Mouse (Mus musculus): ENCODE data around the gene Ltk. TPM values are rescaled to one million over a fixed set of nuclear protein-coding genes. Genes with fewer than 3 reads are reported as not detected.

The Ltk gene
- total RNA-seq (2017), result not detected in 2 replicates

DNA sequence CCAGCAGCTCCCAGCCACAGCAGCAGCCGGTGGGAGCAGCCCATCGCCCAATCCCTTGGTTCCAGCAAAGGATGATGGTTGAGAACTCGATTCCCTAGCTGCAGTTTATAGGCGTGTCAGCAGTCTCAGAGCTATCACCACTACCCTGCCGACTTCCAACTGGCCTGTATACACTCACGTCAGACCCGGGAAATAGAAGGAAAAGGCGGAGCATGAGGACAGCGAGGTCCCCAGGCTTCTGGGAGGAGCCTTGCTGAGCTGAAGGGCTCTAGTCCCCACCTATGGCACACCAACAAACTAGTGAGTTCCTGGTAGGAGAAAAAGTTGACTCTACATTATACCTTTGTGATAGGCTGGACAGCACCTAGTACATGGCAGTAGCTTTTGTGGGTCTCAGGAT lies at the start of gene Ltk:
Ltk (minus strand) TSS at position 181 of the 400 bp plus-strand sequence.
- ATAC-seq (replicated peaks in 1 of 2; ENCODE audit: insufficient read depth in 1 of 2, low FRiP score in 2 of 2, low TSS enrichment in 1 of 2, low read depth in 1 of 2, poor library complexity in 2 of 2, severe bottlenecking in 2 of 2), result no peak

DNA sequence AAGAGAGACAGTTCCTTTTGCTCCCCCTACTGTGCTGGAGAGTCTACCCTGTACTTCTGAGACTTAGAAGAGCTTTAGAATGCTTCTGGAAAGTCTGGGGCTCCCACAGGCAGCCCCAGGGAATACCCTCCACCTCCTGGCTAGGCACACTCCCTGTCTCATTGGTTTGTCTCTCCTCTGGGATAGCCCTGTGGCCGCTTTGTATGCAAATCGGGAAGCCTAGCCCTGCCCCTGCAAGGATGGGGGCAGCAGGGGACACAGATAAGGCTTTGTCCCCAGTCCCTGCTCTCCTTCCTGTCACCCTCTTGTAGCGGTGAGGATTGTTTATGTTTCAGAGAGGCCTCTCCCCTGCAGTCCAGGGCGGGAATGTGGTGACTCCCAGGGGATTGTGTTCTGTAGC lies 48.6 kb upstream of the Ltk start:
- ATAC-seq (replicated peaks in 1 of 2; ENCODE audit: insufficient read depth in 1 of 2, low FRiP score in 2 of 2, low TSS enrichment in 1 of 2, low read depth in 1 of 2, poor library complexity in 2 of 2, severe bottlenecking in 2 of 2), result no peak

DNA sequence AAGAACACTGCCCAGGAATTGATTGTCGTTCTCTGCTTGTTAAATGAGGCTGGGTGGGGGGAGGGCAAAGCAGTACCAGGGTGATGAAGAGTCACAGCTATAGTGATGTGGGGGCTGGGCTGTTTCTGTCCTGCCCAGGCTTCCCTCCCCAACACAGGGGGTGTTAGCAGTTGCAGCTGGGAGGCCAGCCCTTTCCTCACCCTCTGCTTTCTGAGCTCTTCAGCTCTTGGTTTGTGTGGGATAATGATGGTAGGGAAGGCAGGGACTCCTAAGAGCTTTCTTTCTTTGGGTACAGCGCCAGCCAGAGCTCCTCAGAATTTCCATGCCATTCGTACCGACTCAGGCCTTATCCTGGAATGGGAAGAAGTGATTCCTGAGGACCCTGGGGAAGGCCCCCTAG lies 48.2 kb upstream of the Ltk start:
- ATAC-seq (replicated peaks in 1 of 2; ENCODE audit: insufficient read depth in 1 of 2, low FRiP score in 2 of 2, low TSS enrichment in 1 of 2, low read depth in 1 of 2, poor library complexity in 2 of 2, severe bottlenecking in 2 of 2), result no peak

DNA sequence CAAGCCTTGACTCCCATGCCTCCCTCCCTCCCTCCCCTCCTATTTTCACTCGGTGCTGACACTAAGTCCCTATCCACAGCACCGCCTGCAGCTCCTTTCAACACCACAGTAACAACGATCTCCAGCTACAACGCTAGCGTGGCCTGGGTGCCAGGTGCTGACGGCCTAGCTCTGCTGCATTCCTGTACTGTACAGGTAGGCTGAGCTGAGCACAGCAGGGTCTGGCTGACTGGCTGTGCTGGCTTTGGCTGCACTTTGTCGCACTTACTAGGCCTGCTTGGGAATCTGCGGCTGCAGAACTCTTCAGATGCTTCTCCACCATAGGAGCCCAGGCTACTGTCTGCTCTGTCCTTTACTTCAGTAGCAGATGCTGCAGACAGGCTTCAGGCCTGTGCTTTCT lies 45.3 kb upstream of the Ltk start:
- no peak for ATAC-seq (replicated peaks in 1 of 2; ENCODE audit: insufficient read depth in 1 of 2, low FRiP score in 2 of 2, low TSS enrichment in 1 of 2, low read depth in 1 of 2, poor library complexity in 2 of 2, severe bottlenecking in 2 of 2)

DNA sequence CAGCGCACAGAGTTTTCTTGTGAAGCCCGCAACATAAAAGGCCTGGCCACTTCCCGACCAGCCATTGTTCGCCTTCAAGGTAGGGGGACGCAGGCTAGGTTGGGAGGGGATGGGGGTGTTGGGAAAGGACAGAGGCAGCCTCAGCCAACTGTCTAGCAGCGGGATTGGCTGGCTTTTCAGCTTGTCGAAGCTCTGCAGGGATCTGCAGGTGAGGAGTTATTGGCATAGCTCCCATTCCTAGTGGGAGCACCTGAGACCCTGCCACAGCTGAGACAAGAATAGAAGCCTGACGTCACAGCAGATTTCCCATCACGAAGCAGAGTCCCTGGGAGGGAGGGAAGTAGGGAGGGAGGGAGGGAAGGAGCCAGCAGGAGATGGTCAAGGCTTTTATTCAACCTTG lies 44.5 kb upstream of the Ltk start:
- no peak for ATAC-seq (replicated peaks in 1 of 2; ENCODE audit: insufficient read depth in 1 of 2, low FRiP score in 2 of 2, low TSS enrichment in 1 of 2, low read depth in 1 of 2, poor library complexity in 2 of 2, severe bottlenecking in 2 of 2)

DNA sequence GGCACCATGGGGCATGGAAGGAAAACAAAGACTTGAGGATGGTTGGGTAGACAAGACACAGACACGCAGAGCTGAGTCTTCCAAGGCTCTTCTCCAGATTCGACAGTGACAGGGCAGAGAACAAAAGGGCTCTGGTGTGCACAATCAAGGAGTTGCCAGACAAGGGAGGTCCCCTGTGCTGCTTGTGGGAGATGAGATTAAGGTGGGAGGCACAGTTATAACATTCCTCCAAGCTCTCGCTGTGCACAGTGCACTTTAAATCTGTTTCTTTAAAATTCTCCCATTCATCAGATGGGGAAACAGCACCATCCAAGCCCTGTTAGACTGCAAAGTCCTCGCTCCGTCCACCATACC lies 44.0 kb upstream of the Ltk start:
- no peak for ATAC-seq (replicated peaks in 1 of 2; ENCODE audit: insufficient read depth in 1 of 2, low FRiP score in 2 of 2, low TSS enrichment in 1 of 2, low read depth in 1 of 2, poor library complexity in 2 of 2, severe bottlenecking in 2 of 2)

DNA sequence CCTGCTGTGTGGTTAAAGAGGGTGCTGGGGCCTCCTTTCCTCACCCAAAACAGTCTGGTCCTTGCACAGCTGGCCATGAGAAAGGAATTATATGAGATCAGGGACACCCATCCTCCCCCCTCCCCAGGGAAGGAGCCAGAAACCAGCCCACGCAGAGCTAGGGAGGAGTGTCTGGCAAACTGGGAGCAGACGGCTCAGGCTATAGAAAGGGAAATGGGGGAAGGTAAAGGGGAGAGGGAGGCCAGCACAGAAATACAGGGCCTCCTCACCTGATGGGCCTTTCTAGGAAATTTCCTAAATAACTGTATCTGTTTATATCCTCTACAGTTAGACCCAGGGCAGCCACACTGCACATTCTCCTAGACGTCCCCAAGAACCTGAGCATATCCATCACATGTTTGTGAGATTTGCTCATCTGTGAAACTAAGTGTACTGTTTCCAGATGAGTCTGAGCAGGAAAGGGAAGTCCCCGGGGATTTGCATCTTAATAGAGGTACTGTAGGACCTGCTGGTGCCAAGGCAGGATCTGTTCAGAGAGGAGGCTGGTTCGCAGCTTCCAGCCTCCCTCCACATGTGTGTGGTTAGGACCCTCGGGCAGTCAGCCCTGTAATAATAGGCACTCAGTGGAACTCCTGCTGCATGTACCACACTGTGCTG lies 43.5 kb upstream of the Ltk start:
- ATAC-seq (replicated peaks in 1 of 2; ENCODE audit: insufficient read depth in 1 of 2, low FRiP score in 2 of 2, low TSS enrichment in 1 of 2, low read depth in 1 of 2, poor library complexity in 2 of 2, severe bottlenecking in 2 of 2), result no peak

DNA sequence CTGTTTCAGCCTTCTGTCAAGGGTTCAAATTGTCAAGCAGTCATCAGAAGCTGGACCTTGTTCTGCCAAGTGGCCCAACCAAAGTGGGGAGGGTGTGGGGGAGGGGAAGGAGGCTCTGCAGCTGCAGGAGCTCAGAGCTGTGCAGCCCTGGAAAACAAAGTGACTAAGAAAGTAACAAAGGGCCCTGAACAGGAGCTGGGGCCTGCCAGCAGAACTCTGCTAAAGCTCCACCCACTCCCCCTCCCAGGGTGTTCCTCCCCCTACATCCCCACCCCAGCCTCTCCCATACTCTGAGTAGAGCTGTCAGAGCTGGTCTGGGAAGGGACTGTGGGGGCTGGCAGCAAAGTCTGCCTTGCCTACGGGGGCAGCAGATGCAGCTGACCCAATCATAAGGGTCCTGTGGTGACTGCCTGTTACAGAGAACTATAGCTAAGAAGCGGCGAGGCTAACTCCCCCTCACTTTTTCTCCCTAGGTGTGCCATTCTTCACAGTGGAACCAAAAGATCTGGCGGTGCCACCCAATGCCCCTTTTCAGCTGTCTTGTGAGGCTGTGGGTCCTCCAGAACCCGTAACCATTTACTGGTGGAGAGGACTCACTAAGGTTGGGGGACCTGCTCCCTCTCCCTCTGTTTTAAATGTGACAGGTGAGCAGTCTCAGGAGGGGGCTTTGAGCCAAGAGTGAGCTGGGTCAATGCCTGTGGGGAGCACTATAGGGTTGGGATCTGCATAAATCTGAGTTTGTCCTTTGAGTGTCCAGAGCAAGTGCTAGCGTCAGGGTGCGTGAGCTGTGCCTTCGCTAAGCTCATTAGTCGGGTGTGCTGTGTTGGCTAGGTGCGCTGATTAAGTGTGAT lies 42.8 kb upstream of the Ltk start:
- ATAC-seq (replicated peaks in 1 of 2; ENCODE audit: insufficient read depth in 1 of 2, low FRiP score in 2 of 2, low TSS enrichment in 1 of 2, low read depth in 1 of 2, poor library complexity in 2 of 2, severe bottlenecking in 2 of 2), result no peak

DNA sequence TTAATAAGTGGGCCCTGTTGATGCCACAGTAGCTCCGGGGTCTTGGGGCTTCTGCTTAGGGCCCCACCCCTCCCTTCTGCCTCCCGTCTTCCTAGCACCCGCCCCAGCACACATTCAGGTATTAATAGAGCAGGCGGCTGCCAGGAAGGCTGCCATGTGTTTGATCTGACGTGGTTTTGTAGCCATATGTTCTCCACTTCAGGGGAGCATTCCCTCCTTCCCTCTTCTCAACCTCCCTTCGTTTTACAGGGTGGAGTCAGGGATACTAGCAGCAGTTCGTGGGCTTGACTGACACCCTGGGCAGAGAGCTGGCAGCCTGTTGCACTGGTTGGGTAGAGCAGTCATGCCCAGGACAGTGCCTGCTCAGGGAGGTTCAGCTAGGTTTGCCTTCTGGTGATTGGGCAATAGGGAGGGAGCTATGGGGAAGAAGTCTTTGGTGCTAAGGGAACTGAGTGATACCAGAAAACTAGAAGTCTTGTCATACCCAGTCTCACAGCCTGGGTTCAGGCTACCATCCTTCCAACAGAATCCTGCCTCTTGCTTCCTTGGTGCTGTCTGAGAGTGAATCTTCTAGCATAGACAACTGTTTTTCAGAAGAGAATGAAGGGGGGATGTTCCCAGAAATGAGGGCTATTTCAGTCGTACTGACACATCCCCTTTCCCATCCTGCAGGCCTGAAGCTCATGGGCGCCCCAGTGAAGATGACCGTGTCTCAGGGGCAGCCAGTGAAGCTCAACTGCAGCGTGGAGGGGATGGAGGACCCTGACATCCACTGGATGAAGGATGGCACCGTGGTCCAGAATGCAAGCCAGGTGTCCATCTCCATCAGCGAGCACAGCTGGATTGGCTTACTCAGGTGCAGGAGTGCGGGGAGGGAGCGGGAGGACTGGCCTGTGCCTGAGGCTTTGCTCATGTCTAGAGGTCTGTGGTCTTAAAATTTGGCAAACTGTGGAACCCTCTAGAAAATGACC lies 40.9 kb upstream of the Ltk start:
- no peak; a peak in 1 of 4 replicates for ATAC-seq (replicated peaks in 1 of 2; ENCODE audit: insufficient read depth in 1 of 2, low FRiP score in 2 of 2, low TSS enrichment in 1 of 2, low read depth in 1 of 2, poor library complexity in 2 of 2, severe bottlenecking in 2 of 2)

DNA sequence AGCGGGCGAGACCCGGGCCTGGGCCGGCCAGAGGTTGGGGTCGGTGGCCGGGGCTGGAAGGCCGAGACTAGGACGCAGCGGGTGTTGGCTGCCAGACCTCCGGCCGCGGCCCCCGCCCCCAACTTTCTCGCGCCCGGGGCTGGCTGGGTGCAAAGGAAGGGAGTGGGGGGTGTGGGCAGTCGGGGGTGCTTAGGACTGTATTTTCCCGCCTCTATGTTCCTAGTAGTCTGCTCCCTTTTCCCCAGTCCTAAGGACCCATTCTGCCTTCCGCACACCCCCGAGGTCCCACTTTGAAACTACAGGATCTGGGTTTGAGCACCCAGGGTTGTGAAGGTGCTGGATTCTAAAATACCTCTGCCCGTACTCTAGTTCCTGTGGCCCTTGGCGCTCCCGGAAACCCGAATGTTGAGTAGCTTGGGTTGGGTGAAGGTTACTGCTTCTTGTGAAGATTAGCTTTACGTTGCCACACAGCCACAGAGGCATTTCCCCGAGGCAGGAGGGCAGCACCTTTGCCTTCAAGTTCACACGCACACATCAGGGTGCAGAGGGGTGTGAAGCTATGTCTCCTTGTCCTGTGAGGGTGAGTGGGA lies 39.8 kb upstream of the Ltk start:
- no peak for ATAC-seq (replicated peaks in 1 of 2; ENCODE audit: insufficient read depth in 1 of 2, low FRiP score in 2 of 2, low TSS enrichment in 1 of 2, low read depth in 1 of 2, poor library complexity in 2 of 2, severe bottlenecking in 2 of 2)

DNA sequence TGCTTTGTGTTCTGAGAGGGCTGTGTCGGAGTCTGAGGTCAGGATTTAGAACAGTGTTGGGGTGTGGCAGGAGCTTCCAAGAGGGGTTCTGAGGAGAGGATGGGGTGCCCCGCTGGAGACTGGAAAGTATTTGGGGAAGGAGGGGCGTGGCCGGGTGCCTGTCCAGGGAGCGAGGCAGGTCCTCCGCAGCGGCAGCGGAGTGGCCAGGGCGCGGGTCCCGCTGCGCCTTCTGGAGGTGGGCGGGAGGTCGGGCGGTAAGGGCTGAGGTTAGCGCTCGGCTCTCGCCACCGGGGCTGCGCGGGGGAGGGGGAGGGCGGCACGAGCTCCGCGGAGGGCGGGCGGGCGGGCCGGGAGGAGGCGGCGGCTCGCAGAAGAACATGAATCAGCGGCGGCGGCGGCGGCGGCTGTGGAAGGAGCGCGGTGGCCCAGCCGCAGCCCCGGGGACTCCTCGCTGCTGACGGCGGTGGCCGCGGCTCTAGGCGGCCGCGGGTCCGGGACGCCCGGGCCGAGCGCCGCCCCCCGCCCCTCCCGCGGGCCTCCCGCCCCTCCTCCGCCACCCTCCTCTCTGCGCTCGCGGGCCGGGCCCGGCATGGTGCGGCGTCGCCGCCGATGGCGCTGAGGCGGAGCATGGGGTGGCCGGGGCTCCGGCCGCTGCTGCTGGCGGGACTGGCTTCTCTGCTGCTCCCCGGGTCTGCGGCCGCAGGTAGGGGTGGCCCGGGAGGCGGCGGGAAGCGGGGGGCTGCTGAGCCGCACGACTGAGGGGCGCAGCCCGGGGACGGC lies 39.1 kb upstream of the Ltk start:
- no peak for ATAC-seq (replicated peaks in 1 of 2; ENCODE audit: insufficient read depth in 1 of 2, low FRiP score in 2 of 2, low TSS enrichment in 1 of 2, low read depth in 1 of 2, poor library complexity in 2 of 2, severe bottlenecking in 2 of 2)

DNA sequence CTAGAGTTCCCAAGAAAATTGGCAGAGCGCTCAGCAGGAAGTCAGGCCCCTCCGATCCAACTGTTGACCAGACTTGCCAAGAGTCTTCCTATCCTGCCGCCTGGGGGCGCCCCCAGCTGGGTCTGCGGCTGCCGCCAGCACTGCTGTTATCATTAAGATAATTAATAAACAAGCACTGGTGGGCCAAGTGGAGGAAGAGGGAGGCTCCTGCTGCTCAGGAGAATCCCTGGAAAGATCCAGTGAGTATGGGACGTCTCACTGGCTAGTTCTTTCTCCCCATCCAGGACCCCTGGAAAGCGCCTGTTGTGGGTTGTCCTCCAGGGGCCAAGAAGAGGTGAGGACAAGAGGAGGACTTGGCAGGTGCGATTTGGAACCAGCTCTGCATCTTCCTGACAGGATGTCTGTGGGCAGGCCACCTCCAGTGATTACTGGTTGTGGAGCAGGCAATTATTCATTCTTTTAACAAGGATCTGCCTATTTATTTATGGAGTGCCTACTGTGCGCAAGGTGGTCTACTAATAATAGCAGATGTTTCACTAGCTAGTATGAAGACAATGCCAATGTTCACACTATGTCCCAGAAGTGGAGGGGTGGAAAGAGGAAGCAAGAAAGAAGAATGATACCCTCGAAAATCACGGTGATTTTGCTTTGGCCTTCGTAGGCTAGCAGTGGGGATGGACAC lies 38.2 kb upstream of the Ltk start:
- peak; percentile 23 to 29; a peak in 1 of 4 replicates for ATAC-seq (replicated peaks in 1 of 2; ENCODE audit: insufficient read depth in 1 of 2, low FRiP score in 2 of 2, low TSS enrichment in 1 of 2, low read depth in 1 of 2, poor library complexity in 2 of 2, severe bottlenecking in 2 of 2)

DNA sequence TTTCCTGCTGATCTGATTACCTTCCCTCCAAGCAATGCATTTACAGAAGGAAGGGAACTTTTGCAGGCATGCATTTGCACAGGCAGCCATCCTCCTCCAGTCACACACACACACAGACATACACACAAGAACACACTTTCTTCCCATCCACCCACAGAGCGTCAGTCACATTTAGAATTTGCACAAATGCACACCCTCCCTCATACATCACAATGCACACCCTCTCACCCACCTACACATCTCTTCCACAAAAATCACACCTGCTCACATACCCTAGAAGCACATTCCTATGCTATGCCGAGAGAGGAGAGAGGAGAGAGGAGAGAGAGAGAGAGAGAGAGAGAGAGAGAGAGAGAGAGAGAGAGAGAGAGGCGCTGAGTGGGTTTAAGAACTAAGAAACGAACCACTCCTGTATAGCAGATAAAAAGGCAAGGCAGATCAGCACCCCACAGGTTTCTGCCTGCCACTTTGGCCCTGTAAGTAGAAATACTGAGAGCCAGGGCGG lies 37.1 kb upstream of the Ltk start, which contains the start of gene Tyro3:
Tyro3 (plus strand) TSS at position 455 of the 505 bp plus-strand sequence.
- no peak for ATAC-seq (replicated peaks in 1 of 2; ENCODE audit: insufficient read depth in 1 of 2, low FRiP score in 2 of 2, low TSS enrichment in 1 of 2, low read depth in 1 of 2, poor library complexity in 2 of 2, severe bottlenecking in 2 of 2)

DNA sequence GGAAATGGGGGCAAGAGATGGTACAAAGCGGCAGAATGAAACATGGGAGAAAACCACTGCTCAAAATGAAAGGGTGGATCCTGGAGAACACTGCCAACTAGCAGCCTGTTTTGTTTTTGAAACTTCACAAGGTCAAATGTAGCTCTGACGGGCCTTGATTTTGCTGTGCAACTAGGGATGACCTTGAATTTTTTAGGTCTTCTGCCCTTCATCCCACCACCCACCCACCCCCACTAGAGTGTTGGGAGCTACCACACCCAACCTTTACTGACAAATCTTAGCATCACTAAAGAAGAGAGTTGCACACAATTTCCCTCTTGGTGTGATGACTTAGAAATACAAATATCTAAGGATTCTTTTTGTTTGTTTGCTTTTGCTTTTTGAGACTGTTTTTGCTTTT lies 29.8 kb upstream of the Ltk start:
- ATAC-seq (replicated peaks in 1 of 2; ENCODE audit: insufficient read depth in 1 of 2, low FRiP score in 2 of 2, low TSS enrichment in 1 of 2, low read depth in 1 of 2, poor library complexity in 2 of 2, severe bottlenecking in 2 of 2), result no peak

DNA sequence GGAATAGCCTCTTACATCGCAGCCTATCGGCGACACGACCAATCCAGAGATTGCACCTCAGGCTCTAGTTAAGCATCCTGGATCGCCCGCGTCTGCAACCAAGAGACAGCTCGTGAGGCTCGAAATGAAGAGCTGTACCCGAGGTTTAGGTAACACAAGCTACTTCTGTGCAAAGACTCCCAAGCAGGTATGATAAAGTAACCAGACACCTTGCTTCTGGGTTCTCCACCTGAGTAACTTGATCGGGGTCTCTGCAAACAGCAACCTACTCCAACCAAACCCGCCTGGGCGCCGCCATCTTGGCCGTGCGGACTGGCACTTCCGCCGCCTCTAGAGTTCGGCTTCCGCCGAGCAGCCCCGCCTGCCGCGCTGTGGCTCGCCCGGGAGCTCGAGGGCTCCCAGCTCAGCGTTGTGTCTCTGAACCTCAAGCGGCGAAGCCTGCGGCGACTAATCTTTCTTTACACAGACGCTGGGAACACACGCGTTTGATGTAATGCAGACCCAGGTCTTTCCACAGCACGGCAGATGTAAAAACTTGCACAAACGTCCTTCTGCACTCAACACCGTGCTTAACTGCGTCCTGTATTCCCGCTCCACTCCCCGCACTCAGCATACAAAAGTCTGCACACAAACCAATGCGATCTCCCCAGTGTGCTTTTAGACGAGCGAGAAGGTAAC lies 27.1 kb upstream of the Ltk start, which contains the start of gene Rpap1:
Rpap1 (minus strand) TSS at position 332 of the 678 bp plus-strand sequence.
- ATAC-seq (replicated peaks in 1 of 2; ENCODE audit: insufficient read depth in 1 of 2, low FRiP score in 2 of 2, low TSS enrichment in 1 of 2, low read depth in 1 of 2, poor library complexity in 2 of 2, severe bottlenecking in 2 of 2), result peak; percentile 97 to 99

Data from hematopoietic stem cell, adult 5-6 weeks (primary cell).